Mouse (Mus musculus) embryonic facial prominence, embryonic 11.5 days (tissue): ENCODE data around the gene Ifitm3. TPM values are rescaled to one million over a fixed set of nuclear protein-coding genes. Genes with fewer than 3 reads are reported as not detected.

Source experiments
- ATAC-seq: fragments of 200-750 bp; cut with Nextera tagmentation; replicated peaks from 2 replicates; pipeline ENCODE4 v1.8.0; 2017; ENCODE audit warnings: low read depth; ENCODE audit not compliant: insufficient number of reproducible peaks, low FRiP score, low TSS enrichment
- DNase-seq: peaks from one replicate; pipeline ENCODE4 v3.0.0-alpha.2; 2015; ENCODE audit warnings: low spot score
- H3K27ac ChIP-seq: fragments of 300-500 bp; sonication (generic); replicated peaks from 2 replicates; pipeline ENCODE4 v1.5.1; 2014; ENCODE audit warnings: mild to moderate bottlenecking, low read depth, low read length, control low read depth
- H3K27me3 ChIP-seq: fragments of 300-500 bp; sonication (generic); 2 replicates; pipeline ENCODE4 v1.6.1; 2014; ENCODE audit warnings: mild to moderate bottlenecking, low read length, moderate library complexity, mixed read lengths; ENCODE audit not compliant: control insufficient read depth, insufficient read depth
- H3K36me3 ChIP-seq: fragments of 300-500 bp; sonication (generic); replicated peaks from 2 replicates; pipeline ENCODE4 v1.6.1; 2014; ENCODE audit warnings: low read depth, mild to moderate bottlenecking, low read length, moderate library complexity, mixed read lengths; ENCODE audit not compliant: control insufficient read depth, insufficient read depth
- H3K4me1 ChIP-seq: fragments of 300-500 bp; sonication (generic); 2 replicates; pipeline ENCODE4 v1.6.1; 2014; ENCODE audit warnings: low read length, mixed read lengths; ENCODE audit not compliant: control insufficient read depth, insufficient read depth
- H3K4me2 ChIP-seq: fragments of 300-500 bp; sonication (generic); 2 replicates; pipeline ENCODE4 v1.6.1; 2014; ENCODE audit warnings: low read depth, mild to moderate bottlenecking, control low read depth, low read length, moderate library complexity
- H3K4me3 ChIP-seq: fragments of 300-500 bp; sonication (generic); 2 replicates; pipeline ENCODE4 v1.5.1; 2014; ENCODE audit warnings: low read depth, low read length, control low read depth
- H3K9ac ChIP-seq: fragments of 300-500 bp; sonication (generic); replicated peaks from 2 replicates; pipeline ENCODE4 v1.6.1; 2014; ENCODE audit warnings: mild to moderate bottlenecking, control low read depth, low read length
- H3K9me3 ChIP-seq: fragments of 300-500 bp; sonication (generic); replicated peaks from 2 replicates; pipeline ENCODE4 v1.6.1; 2016; ENCODE audit warnings: mild to moderate bottlenecking, low read length, inconsistent platforms, mixed read lengths; ENCODE audit not compliant: control insufficient read depth
- WGBS: fragments of 180-500 bp; shearing (Covaris S2); extraction: QIAGEN DNeasy Blood & Tissue Kit; methylation state at CpG from one replicate; pipeline ENCODE4 v1.1.7; 2014; 5-methylcytosine and 5-hydroxymethylcytosine counted together
- polyA plus RNA-seq: library from polyadenylated mRNA; unstranded; fragments of >200 nt; fragmentation: Nextera tagmentation; extraction: Ambion mirVana; gene quantifications from 2 replicates; pipeline ENCODE4 v1.2.1, GENCODE M21; 2014

Ifitm3 gene
- polyA plus RNA-seq, 1 experiment from 2014 or later, result 29.8 TPM

DNA sequence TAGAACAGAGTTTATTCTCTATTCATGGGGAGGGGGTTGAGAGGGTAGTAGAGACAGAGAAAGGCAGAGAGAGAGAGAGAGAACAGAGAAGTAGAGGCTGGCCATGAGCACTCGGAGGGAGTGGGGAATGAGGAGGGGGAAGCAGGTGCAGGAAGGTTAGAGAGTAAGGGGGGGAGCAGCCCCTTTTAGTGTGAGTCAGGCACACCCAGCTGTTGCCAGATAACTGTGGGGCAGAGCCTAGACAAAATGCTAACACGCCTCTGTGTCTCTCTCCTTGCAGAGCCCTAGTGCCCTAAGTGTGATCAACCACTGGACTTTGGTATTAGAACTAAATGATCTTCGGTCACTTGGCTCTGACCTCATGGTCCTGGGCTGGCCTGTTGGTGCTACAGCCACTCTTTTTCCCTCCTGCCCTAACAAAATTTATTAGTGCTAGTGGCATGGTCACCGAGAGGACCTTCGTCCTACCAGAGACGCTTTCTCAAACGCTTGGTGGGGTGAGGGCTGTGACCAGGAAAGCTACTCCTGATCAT is 734 bp upstream of the Ifitm3 start:
- Histone ChIP-seq H3K27me3 (no peaks in the 10 kb centered on the region), H3K4me3 (no peak overlapping the region), H3K36me3 (no peaks in the 10 kb centered on the region), H3K9ac (no peak overlapping the region), H3K4me1 (no peaks in the 10 kb centered on the region), H3K4me2 (no peak overlapping the region), H3K27ac (no peak overlapping the region), H3K9me3 (no peaks in the 10 kb centered on the region)
- no peak for ATAC-seq
- no peak for DNase-seq
- 88% methylated on average over 7 of the region's 7 CpGs for WGBS

DNA sequence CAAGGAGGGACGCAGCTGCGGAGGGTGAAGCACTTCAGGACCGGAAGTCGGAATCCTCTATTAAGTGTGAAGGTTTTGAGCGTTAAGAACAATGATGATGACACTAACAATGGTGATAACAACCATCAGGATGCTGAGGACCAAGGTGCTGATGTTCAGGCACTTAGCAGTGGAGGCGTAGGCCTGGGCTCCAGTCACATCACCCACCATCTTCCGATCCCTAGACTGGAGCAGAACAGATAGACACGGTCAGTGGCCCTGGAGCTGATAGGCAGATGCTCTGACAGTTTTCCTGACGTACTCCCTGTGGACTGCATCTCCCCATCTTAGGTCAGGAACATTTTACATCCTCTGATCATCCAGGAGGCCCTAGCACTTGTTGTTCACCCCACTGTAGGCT is 905 bp downstream of the Ifitm3 start:
- ATAC-seq (no peak), DNase-seq (no peak)
- Histone ChIP-seq H3K36me3 (no peaks in the 10 kb centered on the region), H3K27me3 (no peaks in the 10 kb centered on the region), H3K27ac (no peak overlapping the region), H3K4me2 (peak overlapping the region; percentile 6; the same call in 1 of the 2 replicates), H3K9ac (no peak overlapping the region), H3K4me3 (no peak overlapping the region), H3K4me1 (no peaks in the 10 kb centered on the region), H3K9me3 (no peaks in the 10 kb centered on the region)
- 90% methylated on average over 9 of the region's 9 CpGs for WGBS

DNA sequence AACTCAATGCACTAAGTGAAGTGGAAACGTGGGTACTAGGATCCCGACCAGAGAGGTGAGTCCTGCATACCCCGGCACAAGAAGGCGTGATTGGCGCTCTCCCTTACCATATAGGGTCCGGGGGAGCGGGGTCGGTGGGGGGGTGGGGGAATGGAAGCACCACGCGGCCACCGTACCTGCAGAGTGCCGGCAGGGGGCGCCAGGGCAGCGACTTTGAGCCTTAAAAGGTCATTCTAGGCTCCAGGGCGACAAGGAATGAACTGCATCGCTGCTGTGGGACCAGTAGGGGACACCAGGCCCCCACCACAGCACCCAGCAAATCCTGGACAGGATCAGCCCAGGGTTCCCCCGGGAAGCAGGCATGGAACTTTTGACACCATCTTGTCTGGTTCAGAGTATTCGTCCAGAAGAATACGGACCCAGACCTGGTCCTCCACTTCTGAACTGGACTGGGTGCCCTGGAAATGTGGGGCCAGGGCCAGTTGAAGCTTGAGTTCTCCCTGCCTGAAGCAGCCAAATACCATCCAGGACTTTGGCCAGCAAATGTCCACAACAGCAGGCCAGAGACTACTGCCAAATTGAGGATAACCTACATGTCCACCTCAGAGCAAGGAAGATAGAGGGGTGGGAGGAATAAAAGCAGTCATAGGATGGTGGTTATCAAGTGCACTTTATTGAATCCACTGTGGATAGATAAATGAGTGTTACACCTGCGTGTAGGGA is 1.5 kb downstream of the Ifitm3 start:
- Histone ChIP-seq H3K4me3 (no peak overlapping the region), H3K4me1 (no peaks in the 10 kb centered on the region), H3K9me3 (no peaks in the 10 kb centered on the region), H3K27ac (no peak overlapping the region), H3K9ac (no peak overlapping the region), H3K36me3 (no peaks in the 10 kb centered on the region), H3K27me3 (no peaks in the 10 kb centered on the region), H3K4me2 (peak overlapping the region; percentile 19; the same call in 1 of the 2 replicates)
- no peak; the same call in 1 of the 2 replicates for ATAC-seq
- peak; percentile 80 for DNase-seq
- WGBS, result 7% methylated on average over 20 of the region's 20 CpGs

DNA sequence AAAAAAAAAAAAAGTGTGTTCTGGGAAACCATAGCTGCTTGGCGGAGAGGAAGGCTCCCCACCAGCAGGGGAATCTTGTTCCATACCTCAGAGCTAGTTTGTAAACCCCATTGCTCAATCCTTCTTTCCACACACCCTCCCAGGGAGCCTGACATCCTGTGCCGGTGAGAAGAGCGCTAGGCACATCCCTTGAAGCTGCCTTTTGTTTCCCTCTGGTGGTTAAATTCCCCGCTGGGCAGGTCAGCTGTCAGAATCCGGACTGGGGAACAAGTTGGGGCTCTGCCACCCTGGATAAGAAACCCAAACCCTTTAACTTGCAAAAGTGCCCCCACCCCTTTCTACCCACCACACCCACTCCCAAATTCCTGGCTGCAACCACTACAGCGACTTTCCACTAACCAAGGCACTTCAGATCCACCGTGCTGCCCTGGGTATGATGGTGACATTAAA is 2.2 kb downstream of the Ifitm3 start:
- Histone ChIP-seq H3K4me1 (no peaks in the 10 kb centered on the region), H3K4me3 (no peak overlapping the region), H3K36me3 (no peaks in the 10 kb centered on the region), H3K9me3 (no peaks in the 10 kb centered on the region), H3K27me3 (no peaks in the 10 kb centered on the region), H3K9ac (0 out of 2 replicates have a peak overlapping the region, but pooled peaks have one; percentile 6), H3K4me2 (no peak overlapping the region), H3K27ac (no peak overlapping the region)
- DNase-seq (peak; percentile 35), ATAC-seq (no peak; the same call in 1 of the 2 replicates)
- WGBS, result 8% methylated on average over 7 of the region's 7 CpGs

DNA sequence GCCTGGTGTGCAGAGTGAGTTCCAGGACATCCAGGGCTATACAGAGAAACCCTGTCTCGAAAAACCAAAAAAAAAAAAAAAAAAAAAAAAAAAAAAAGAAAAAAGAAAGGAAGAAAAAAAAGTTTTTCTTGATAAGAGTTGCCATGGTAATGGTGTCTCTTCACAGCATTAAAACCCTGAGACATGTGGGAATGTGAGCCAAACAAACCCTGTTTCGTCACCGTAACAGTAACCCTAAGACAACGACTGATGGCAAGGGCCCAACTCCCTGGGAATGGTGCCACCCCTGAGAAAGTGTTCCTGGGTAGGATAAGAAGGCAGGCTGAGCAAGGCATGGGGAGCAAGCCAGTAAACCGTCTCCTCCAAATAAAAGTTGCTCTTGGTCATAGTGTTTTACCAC is 3.7 kb downstream of the Ifitm3 start:
- whole genome bisulfite sequencing, result 88% methylated on average over 5 of the region's 5 CpGs
- no peak overlapping the region for H3K4me3 ChIP-seq
- no peaks in the 10 kb centered on the region for H3K4me1 ChIP-seq
- H3K4me2 ChIP-seq, result no peak overlapping the region
- no peaks in the 10 kb centered on the region for H3K27me3 ChIP-seq
- no peak overlapping the region for H3K27ac ChIP-seq
- H3K9me3 ChIP-seq, result no peaks in the 10 kb centered on the region
- ATAC-seq, result no peak
- no peaks in the 10 kb centered on the region for H3K36me3 ChIP-seq
- H3K9ac ChIP-seq, result no peak overlapping the region
- DNase-seq, result no peak

DNA sequence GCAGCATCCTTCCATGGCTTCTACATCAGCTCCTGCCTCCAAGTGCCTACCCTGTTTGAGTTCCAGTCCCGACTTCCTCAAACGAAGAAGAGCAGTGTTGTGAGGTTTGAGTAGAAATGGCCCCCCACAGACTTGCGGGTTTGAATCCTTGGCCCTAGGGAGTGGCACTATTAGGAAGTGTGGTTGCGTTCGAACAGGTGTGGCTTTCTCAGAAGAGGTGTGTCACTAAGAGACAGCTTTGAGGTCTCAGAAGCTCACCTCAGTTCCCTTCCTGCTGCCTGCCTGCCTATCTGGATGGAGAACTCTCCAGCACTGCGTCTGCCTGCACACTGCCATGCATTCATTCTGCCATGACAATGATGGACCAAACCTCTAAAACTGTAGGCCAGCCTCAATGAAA is 4.1 kb downstream of the Ifitm3 start:
- ATAC-seq (no peak), DNase-seq (no peak)
- H3K4me2 ChIP-seq, result no peak overlapping the region
- no peaks in the 10 kb centered on the region for H3K36me3 ChIP-seq
- no peaks in the 10 kb centered on the region for H3K4me1 ChIP-seq
- 92% methylated on average over 6 of the region's 6 CpGs for WGBS
- H3K27ac ChIP-seq, result no peak overlapping the region
- no peak overlapping the region for H3K9ac ChIP-seq
- H3K4me3 ChIP-seq, result no peak overlapping the region
- no peaks in the 10 kb centered on the region for H3K9me3 ChIP-seq
- no peaks in the 10 kb centered on the region for H3K27me3 ChIP-seq

DNA sequence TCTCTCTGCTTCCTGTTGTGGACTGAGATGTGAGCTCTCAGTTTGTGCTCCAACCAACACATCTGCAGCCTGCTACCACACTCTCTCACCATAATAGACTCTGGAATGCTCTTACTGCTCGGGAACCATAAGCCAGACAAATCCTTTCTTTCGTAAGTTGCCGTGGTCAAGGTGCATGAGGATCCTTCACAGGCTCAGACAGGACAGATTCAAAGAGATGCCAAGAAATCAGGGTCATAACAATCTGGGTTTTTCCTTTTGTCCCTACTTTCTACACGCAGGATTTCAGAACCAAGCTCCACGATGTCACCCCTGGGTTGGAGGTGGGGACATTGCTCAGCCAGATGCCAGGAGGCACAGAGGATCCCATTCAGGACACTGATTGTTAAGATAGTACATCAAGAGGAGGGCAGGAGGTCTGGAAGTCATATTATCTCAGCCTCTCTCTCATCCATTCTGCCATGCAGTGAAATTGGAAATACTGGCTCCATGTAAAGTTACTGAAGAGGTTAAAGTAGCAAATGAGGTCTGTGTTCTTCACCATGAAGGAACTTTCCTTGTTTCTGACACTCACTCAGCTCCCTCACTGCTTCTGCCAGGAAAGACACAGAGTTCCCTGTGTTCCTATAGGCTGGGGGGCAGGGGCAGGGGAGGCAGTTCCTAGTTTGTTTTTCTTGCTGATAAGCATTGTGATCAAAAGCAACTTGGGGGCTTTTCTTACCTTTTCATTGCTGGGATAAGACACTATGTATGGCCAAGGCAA is 7.1 kb downstream of the Ifitm3 start:
- H3K4me2 ChIP-seq, result no peak overlapping the region
- H3K27me3 ChIP-seq, result no peaks in the 10 kb centered on the region
- H3K36me3 ChIP-seq, result no peaks in the 10 kb centered on the region
- no peak for DNase-seq
- H3K9ac ChIP-seq, result no peak overlapping the region
- no peaks in the 10 kb centered on the region for H3K4me1 ChIP-seq
- WGBS, result 82% methylated on average over 5 of the region's 5 CpGs
- no peak overlapping the region for H3K4me3 ChIP-seq
- no peak overlapping the region for H3K27ac ChIP-seq
- H3K9me3 ChIP-seq, result no peaks in the 10 kb centered on the region
- no peak for ATAC-seq
